ENCODE assay signal across 17 mouse cellular contexts in genomic region chr4:130322567-130322966, GRCm38 (mm10). TPM values are rescaled to one million over a fixed set of nuclear protein-coding genes. Genes with fewer than 3 reads are reported as not detected.
"Had no signal": no experiment of that assay in that cellular context is flagged by ENCODE, and none has a peak within 500 bp of the region (broad histone marks: within the 10 kb centered on the region; RNA-seq: fewer than 3 reads in every experiment).

No protein-coding gene starts in this region.

- H3K4me1 ChIP-seq: limb, embryonic 12.5 days; lung, embryonic 15.5 days; midbrain, embryonic 15.5 days; neural tube, embryonic 12.5 days had no signal

- DNase-seq: kidney, postnatal 36 days; layer of hippocampus, adult 9-11 months; liver; liver, embryonic 13.5 days; liver, postnatal 0 days; lung, postnatal 14 days; thymus, postnatal 4 days had no signal

- H3K9ac ChIP-seq: limb, embryonic 12.5 days; liver, embryonic 13.5 days; liver, postnatal 0 days; lung, embryonic 15.5 days; midbrain, embryonic 15.5 days; neural tube, embryonic 12.5 days had no signal

- H3K9me3 ChIP-seq: limb, embryonic 12.5 days; liver, embryonic 13.5 days; lung, embryonic 15.5 days; megakaryocyte, embryonic 14.5 days; midbrain, embryonic 15.5 days; neural tube, embryonic 12.5 days had no signal

- ATAC-seq: liver, postnatal 0 days; midbrain, embryonic 15.5 days had no signal

- H3K4me2 ChIP-seq: limb, embryonic 12.5 days; liver, embryonic 13.5 days; lung, embryonic 15.5 days; midbrain, embryonic 11.5 days; midbrain, embryonic 15.5 days; neural tube, embryonic 12.5 days had no signal

- H3K4me3 ChIP-seq: limb, embryonic 12.5 days; liver, embryonic 13.5 days; lung, embryonic 15.5 days; megakaryocyte, embryonic 14.5 days; midbrain, embryonic 15.5 days; neural tube, embryonic 12.5 days had no signal

- H3K27me3 ChIP-seq: limb, embryonic 12.5 days; liver, embryonic 13.5 days; lung, embryonic 15.5 days; megakaryocyte, embryonic 14.5 days; midbrain, embryonic 15.5 days; neural tube, embryonic 12.5 days had no signal

- H3K27ac ChIP-seq: limb, embryonic 12.5 days; liver, embryonic 13.5 days; lung, embryonic 15.5 days; macrophage; midbrain, embryonic 15.5 days; neural tube, embryonic 12.5 days; stomach, postnatal 0 days had no signal

RNA-seq across cellular contexts. Expression of gene Gm10570, which starts 14.1 kb away (rescaled TPM):
- total RNA-seq: monocyte, adult 5-6 weeks; neutrophil, adult 5-6 weeks had no signal
- polyA plus RNA-seq: limb, embryonic 12.5 days; liver, embryonic 13.5 days; liver, postnatal 0 days; lung, embryonic 15.5 days; macrophage; midbrain, embryonic 11.5 days; neural tube, embryonic 12.5 days; stomach, postnatal 0 days had no signal

RNA-seq across cellular contexts. Expression of gene Fabp3, which starts 14.2 kb away (rescaled TPM):
- total RNA-seq: neutrophil, adult 5-6 weeks had no signal

RNA-seq across cellular contexts. Expression of gene Serinc2, which starts 43.6 kb away (rescaled TPM):
- total RNA-seq: monocyte, adult 5-6 weeks; neutrophil, adult 5-6 weeks had no signal
- polyA plus RNA-seq: macrophage had no signal
